Mouse (Mus musculus): ENCODE measurements at regions not wholly inside any gene's neighbourhood (a gene's known extent, or its start where the extent isn't known, plus 50 kb on each side); places are given as distances from the start of the nearest gene placed in this dataset.
A peak's percentile ranks its signal among the peaks of the same experiment; 100 is the strongest.
"Not testable (repeated sequence)": the region's sequence is repeated elsewhere in the genome, so short reads cannot be mapped to it uniquely, and the experiment has no call there.

GRCm38 (mm10) chr1:29737062-29737461, 957.0 kb upstream of the Gm597 start:
- H3K9ac ChIP-seq (ENCODE audit: low read length); H3K4me3 ChIP-seq (ENCODE audit: low read depth, low read length); H3K36me3 ChIP-seq (ENCODE audit: control insufficient read depth, insufficient read depth, low read length); H3K9me3 ChIP-seq (ENCODE audit: control insufficient read depth, low read length); ATAC-seq (ENCODE audit: insufficient read depth, low FRiP score, low TSS enrichment); H3K27me3 ChIP-seq (ENCODE audit: control insufficient read depth, insufficient read depth, low read length); H3K4me1 ChIP-seq (ENCODE audit: control insufficient read depth, insufficient read depth, low read length); H3K4me2 ChIP-seq (ENCODE audit: low read depth); H3K27ac ChIP-seq (ENCODE audit: low read depth, low read length); DNase-seq (ENCODE audit: low spot score): not testable (repeated sequence)
- whole genome bisulfite sequencing, result 91% methylated on average over 22 of the region's 22 CpGs

DNA sequence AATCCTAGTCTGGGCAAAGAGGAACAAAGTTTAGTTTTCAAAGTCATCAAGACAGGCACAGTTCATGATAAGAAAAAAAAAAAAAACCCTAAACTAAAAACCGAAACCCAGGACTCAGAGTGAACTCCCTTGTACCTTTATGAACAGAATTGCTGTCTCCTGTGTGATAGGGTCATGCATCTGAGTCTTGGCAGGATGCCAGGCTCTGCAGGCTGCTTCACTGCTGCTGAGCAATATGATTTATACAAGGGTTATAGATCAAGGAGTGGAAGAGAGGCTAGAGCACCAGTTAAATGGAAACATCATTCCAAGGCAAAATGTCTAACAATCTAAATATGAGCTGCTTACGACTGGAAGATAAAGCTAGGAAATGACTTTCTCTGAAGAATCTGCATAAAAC, 951.9 kb upstream of the Gm597 start:
- Histone ChIP-seq H3K9me3 (ENCODE audit: control insufficient read depth, low read length) (no peaks in the 10 kb centered on the region), H3K27me3 (ENCODE audit: control insufficient read depth, insufficient read depth, low read length) (no peaks in the 10 kb centered on the region), H3K27ac (ENCODE audit: low read depth, low read length) (no peak overlapping the region), H3K4me1 (ENCODE audit: control insufficient read depth, insufficient read depth, low read length) (no peaks in the 10 kb centered on the region), H3K4me2 (ENCODE audit: low read depth) (no peak overlapping the region), H3K36me3 (ENCODE audit: control insufficient read depth, insufficient read depth, low read length) (no peaks in the 10 kb centered on the region), H3K9ac (ENCODE audit: low read length) (no peak overlapping the region), H3K4me3 (ENCODE audit: low read depth, low read length) (no peak overlapping the region)
- ATAC-seq (ENCODE audit: insufficient read depth, low FRiP score, low TSS enrichment) (no peak), DNase-seq (ENCODE audit: low spot score) (peak; percentile 38)
- 54% methylated on average over 2 of the region's 2 CpGs for WGBS
